Mouse (Mus musculus): ENCODE data around the gene Foxf2. TPM values are rescaled to one million over a fixed set of nuclear protein-coding genes. Genes with fewer than 3 reads are reported as not detected.

Gene Foxf2
- polyA plus RNA-seq, 1 experiment from 2014 or later, result 12.3 TPM

GRCm38 (mm10) chr13:31632450-31632849 lies 6.8 kb downstream of the Foxf2 start:
- WGBS, result under 1% methylated on average over 13 of the region's 13 CpGs
- Histone ChIP-seq H3K4me2 (ENCODE audit: low read depth, low read length) (no peak overlapping the region), H3K9me3 (replicated peaks; ENCODE audit: control insufficient read depth, low read length) (no peaks in the 10 kb centered on the region), H3K27me3 (ENCODE audit: control insufficient read depth, insufficient read depth, low read length) (peaks cover 36% of the 10 kb centered on the region), H3K9ac (replicated peaks; ENCODE audit: low read length) (no peak overlapping the region), H3K27ac (replicated peaks; ENCODE audit: low read depth, low read length) (no peak overlapping the region), H3K4me1 (ENCODE audit: control insufficient read depth, insufficient read depth, low read length) (peaks cover 3% of the 10 kb centered on the region; the same call in 1 of the 2 replicates), H3K36me3 (replicated peaks; ENCODE audit: control insufficient read depth, insufficient read depth, low read depth, low read length) (no peaks in the 10 kb centered on the region), H3K4me3 (ENCODE audit: low read depth, low read length) (no peak overlapping the region)
- ATAC-seq (replicated peaks; ENCODE audit: insufficient number of reproducible peaks, low FRiP score, low TSS enrichment, low read depth) (no peak), DNase-seq (ENCODE audit: low spot score) (peak; percentile 87)

GRCm38 (mm10) chr13:31633259-31633658 lies 7.6 kb downstream of the Foxf2 start:
- H3K36me3 ChIP-seq (replicated peaks; ENCODE audit: control insufficient read depth, insufficient read depth, low read depth, low read length), result no peaks in the 10 kb centered on the region
- H3K4me2 ChIP-seq (ENCODE audit: low read depth, low read length), result no peak overlapping the region

GRCm38 (mm10) chr13:31635546-31635945 lies 9.9 kb downstream of the Foxf2 start:
- no peaks in the 10 kb centered on the region for H3K9me3 ChIP-seq (replicated peaks; ENCODE audit: control insufficient read depth, low read length)
- no peak for DNase-seq (ENCODE audit: low spot score)
- H3K9ac ChIP-seq (replicated peaks; ENCODE audit: low read length), result no peak overlapping the region
- H3K36me3 ChIP-seq (replicated peaks; ENCODE audit: control insufficient read depth, insufficient read depth, low read depth, low read length), result no peaks in the 10 kb centered on the region
- WGBS, result 70% methylated on average over 4 of the region's 4 CpGs
- no peaks in the 10 kb centered on the region for H3K4me1 ChIP-seq (ENCODE audit: control insufficient read depth, insufficient read depth, low read length)
- H3K27me3 ChIP-seq (ENCODE audit: control insufficient read depth, insufficient read depth, low read length), result peaks cover 9% of the 10 kb centered on the region
- H3K4me3 ChIP-seq (ENCODE audit: low read depth, low read length), result no peak overlapping the region
- no peak for ATAC-seq (replicated peaks; ENCODE audit: insufficient number of reproducible peaks, low FRiP score, low TSS enrichment, low read depth)
- no peak overlapping the region for H3K4me2 ChIP-seq (ENCODE audit: low read depth, low read length)
- no peak overlapping the region for H3K27ac ChIP-seq (replicated peaks; ENCODE audit: low read depth, low read length)

More at GRCm38 (mm10) chr13:31633259-31633658, 7.6 kb downstream of the Foxf2 start:
- Histone ChIP-seq H3K9ac (replicated peaks; ENCODE audit: low read length) (no peak overlapping the region), H3K4me1 (ENCODE audit: control insufficient read depth, insufficient read depth, low read length) (peaks cover 3% of the 10 kb centered on the region; the same call in 1 of the 2 replicates), H3K27ac (replicated peaks; ENCODE audit: low read depth, low read length) (no peak overlapping the region), H3K9me3 (replicated peaks; ENCODE audit: control insufficient read depth, low read length) (no peaks in the 10 kb centered on the region), H3K27me3 (ENCODE audit: control insufficient read depth, insufficient read depth, low read length) (peaks cover 29% of the 10 kb centered on the region), H3K4me3 (ENCODE audit: low read depth, low read length) (no peak overlapping the region)
- DNase-seq (ENCODE audit: low spot score) (no peak), ATAC-seq (replicated peaks; ENCODE audit: insufficient number of reproducible peaks, low FRiP score, low TSS enrichment, low read depth) (no peak)
- 72% methylated on average over 4 of the region's 4 CpGs for WGBS

GRCm38 (mm10) chr13:31641517-31641916 lies 15.9 kb downstream of the Foxf2 start:
- Histone ChIP-seq H3K9ac (replicated peaks; ENCODE audit: low read length) (no peak overlapping the region), H3K4me1 (ENCODE audit: control insufficient read depth, insufficient read depth, low read length) (no peaks in the 10 kb centered on the region), H3K4me3 (ENCODE audit: low read depth, low read length) (no peak overlapping the region), H3K9me3 (replicated peaks; ENCODE audit: control insufficient read depth, low read length) (no peaks in the 10 kb centered on the region), H3K27me3 (ENCODE audit: control insufficient read depth, insufficient read depth, low read length) (no peaks in the 10 kb centered on the region), H3K27ac (replicated peaks; ENCODE audit: low read depth, low read length) (no peak overlapping the region), H3K4me2 (ENCODE audit: low read depth, low read length) (no peak overlapping the region), H3K36me3 (replicated peaks; ENCODE audit: control insufficient read depth, insufficient read depth, low read depth, low read length) (no peaks in the 10 kb centered on the region)
- ATAC-seq (replicated peaks; ENCODE audit: insufficient number of reproducible peaks, low FRiP score, low TSS enrichment, low read depth) (no peak), DNase-seq (ENCODE audit: low spot score) (no peak)
- WGBS, result 72% methylated on average over 5 of the region's 5 CpGs

GRCm38 (mm10) chr13:31652131-31652745 lies 26.6 kb downstream of the Foxf2 start:
- H3K9ac ChIP-seq (replicated peaks; ENCODE audit: low read length), result no peak overlapping the region
- no peaks in the 10 kb centered on the region for H3K36me3 ChIP-seq (replicated peaks; ENCODE audit: control insufficient read depth, insufficient read depth, low read depth, low read length)
- H3K27me3 ChIP-seq (ENCODE audit: control insufficient read depth, insufficient read depth, low read length), result no peaks in the 10 kb centered on the region
- H3K4me1 ChIP-seq (ENCODE audit: control insufficient read depth, insufficient read depth, low read length), result no peaks in the 10 kb centered on the region
- H3K4me2 ChIP-seq (ENCODE audit: low read depth, low read length), result no peak overlapping the region
- ATAC-seq (replicated peaks; ENCODE audit: insufficient number of reproducible peaks, low FRiP score, low TSS enrichment, low read depth), result no peak
- H3K4me3 ChIP-seq (ENCODE audit: low read depth, low read length), result no peak overlapping the region
- WGBS, result 80% methylated on average over 20 of the region's 20 CpGs
- no peaks in the 10 kb centered on the region for H3K9me3 ChIP-seq (replicated peaks; ENCODE audit: control insufficient read depth, low read length)
- no peak overlapping the region for H3K27ac ChIP-seq (replicated peaks; ENCODE audit: low read depth, low read length)
- no peak for DNase-seq (ENCODE audit: low spot score)

GRCm38 (mm10) chr13:31656249-31656648 lies 30.6 kb downstream of the Foxf2 start:
- ATAC-seq (replicated peaks; ENCODE audit: insufficient number of reproducible peaks, low FRiP score, low TSS enrichment, low read depth) (no peak), DNase-seq (ENCODE audit: low spot score) (peak; percentile 26)
- 55% methylated on average over 4 of the region's 4 CpGs for WGBS
- H3K27me3 ChIP-seq (ENCODE audit: control insufficient read depth, insufficient read depth, low read length), result no peaks in the 10 kb centered on the region
- H3K27ac ChIP-seq (replicated peaks; ENCODE audit: low read depth, low read length), result no peak overlapping the region
- H3K4me3 ChIP-seq (ENCODE audit: low read depth, low read length), result no peak overlapping the region
- H3K36me3 ChIP-seq (replicated peaks; ENCODE audit: control insufficient read depth, insufficient read depth, low read depth, low read length), result no peaks in the 10 kb centered on the region
- no peaks in the 10 kb centered on the region for H3K4me1 ChIP-seq (ENCODE audit: control insufficient read depth, insufficient read depth, low read length)
- no peak overlapping the region for H3K4me2 ChIP-seq (ENCODE audit: low read depth, low read length)
- H3K9me3 ChIP-seq (replicated peaks; ENCODE audit: control insufficient read depth, low read length), result no peaks in the 10 kb centered on the region
- no peak overlapping the region for H3K9ac ChIP-seq (replicated peaks; ENCODE audit: low read length)

- Histone ChIP-seq H3K9ac (replicated peaks; ENCODE audit: low read length) (no peak overlapping the region), H3K4me2 (ENCODE audit: low read depth, low read length) (no peak overlapping the region), H3K36me3 (replicated peaks; ENCODE audit: control insufficient read depth, insufficient read depth, low read depth, low read length) (no peaks in the 10 kb centered on the region), H3K27ac (replicated peaks; ENCODE audit: low read depth, low read length) (no peak overlapping the region), H3K9me3 (replicated peaks; ENCODE audit: control insufficient read depth, low read length) (no peaks in the 10 kb centered on the region), H3K4me3 (ENCODE audit: low read depth, low read length) (no peak overlapping the region), H3K4me1 (ENCODE audit: control insufficient read depth, insufficient read depth, low read length) (no peaks in the 10 kb centered on the region), H3K27me3 (ENCODE audit: control insufficient read depth, insufficient read depth, low read length) (no peaks in the 10 kb centered on the region)
- WGBS, result 79% methylated on average over 4 of the region's 4 CpGs
- ATAC-seq (replicated peaks; ENCODE audit: insufficient number of reproducible peaks, low FRiP score, low TSS enrichment, low read depth) (no peak), DNase-seq (ENCODE audit: low spot score) (no peak)
Measured at GRCm38 (mm10) chr13:31658212-31658611, 32.6 kb downstream of the Foxf2 start.

- no peaks in the 10 kb centered on the region for H3K27me3 ChIP-seq (ENCODE audit: control insufficient read depth, insufficient read depth, low read length)
- no peaks in the 10 kb centered on the region for H3K4me1 ChIP-seq (ENCODE audit: control insufficient read depth, insufficient read depth, low read length)
- H3K36me3 ChIP-seq (replicated peaks; ENCODE audit: control insufficient read depth, insufficient read depth, low read depth, low read length), result no peaks in the 10 kb centered on the region
- H3K4me3 ChIP-seq (ENCODE audit: low read depth, low read length), result no peak overlapping the region
- WGBS, result 3% methylated on average over 3 of the region's 3 CpGs
- no peak overlapping the region for H3K27ac ChIP-seq (replicated peaks; ENCODE audit: low read depth, low read length)
- ATAC-seq (replicated peaks; ENCODE audit: insufficient number of reproducible peaks, low FRiP score, low TSS enrichment, low read depth) (no peak), DNase-seq (ENCODE audit: low spot score) (peak; percentile 92)
- no peaks in the 10 kb centered on the region for H3K9me3 ChIP-seq (replicated peaks; ENCODE audit: control insufficient read depth, low read length)
- H3K4me2 ChIP-seq (ENCODE audit: low read depth, low read length), result no peak overlapping the region
- H3K9ac ChIP-seq (replicated peaks; ENCODE audit: low read length), result no peak overlapping the region
Measured at GRCm38 (mm10) chr13:31658963-31659362, 33.3 kb downstream of the Foxf2 start.

Data from embryonic facial prominence, embryonic 11.5 days (tissue).